ENCODE assay signal across 26 mouse cellular contexts in genomic region chr6:34964550-34964949, GRCm38 (mm10). TPM values are rescaled to one million over a fixed set of nuclear protein-coding genes. Genes with fewer than 3 reads are reported as not detected.
"Had no signal": no experiment of that assay in that cellular context is flagged by ENCODE, and none has a peak within 500 bp of the region (broad histone marks: within the 10 kb centered on the region; RNA-seq: fewer than 3 reads in every experiment).

No protein-coding gene starts in this region.

- DNase-seq: kidney, adult 11 months; kidney, adult 8-10 months; kidney, postnatal 10 days; kidney, postnatal 36 days; layer of hippocampus, postnatal 36 days; left cerebral cortex, postnatal 4 days; liver, postnatal 0 days; lung, postnatal 10 days; lung, postnatal 36 days; right cerebral cortex, adult 18-20 months; right cerebral cortex, postnatal 14 days; right cerebral cortex, postnatal 4 days; thymus, adult 2 months; thymus, postnatal 14 days had no signal

- ATAC-seq: liver, postnatal 0 days; midbrain, embryonic 15.5 days had no signal

- H3K4me3 ChIP-seq: kidney, embryonic 15.5 days; limb, embryonic 12.5 days; limb, embryonic 15.5 days; lung, embryonic 15.5 days; midbrain, embryonic 12.5 days; midbrain, embryonic 15.5 days had no signal

- H3K27ac ChIP-seq: kidney, embryonic 15.5 days; limb, embryonic 12.5 days; limb, embryonic 15.5 days; liver, embryonic 14.5 days; lung, embryonic 15.5 days; midbrain, embryonic 12.5 days; midbrain, embryonic 15.5 days; stomach, postnatal 0 days had no signal

RNA-seq across cellular contexts. Expression of gene Stra8, which starts 44.6 kb away (rescaled TPM):
- total RNA-seq: layer of hippocampus, adult 8-10 months; layer of hippocampus, postnatal 10 days; layer of hippocampus, postnatal 36 days; left cerebral cortex, adult 8-10 months; left cerebral cortex, postnatal 14 days; left cerebral cortex, postnatal 4 days had no signal
